Mouse (Mus musculus): ENCODE data around the gene Retn. TPM values are rescaled to one million over a fixed set of nuclear protein-coding genes. Genes with fewer than 3 reads are reported as not detected.

Retn gene
- polyA plus RNA-seq, 1 experiment from 2014 or later: not detected

DNA sequence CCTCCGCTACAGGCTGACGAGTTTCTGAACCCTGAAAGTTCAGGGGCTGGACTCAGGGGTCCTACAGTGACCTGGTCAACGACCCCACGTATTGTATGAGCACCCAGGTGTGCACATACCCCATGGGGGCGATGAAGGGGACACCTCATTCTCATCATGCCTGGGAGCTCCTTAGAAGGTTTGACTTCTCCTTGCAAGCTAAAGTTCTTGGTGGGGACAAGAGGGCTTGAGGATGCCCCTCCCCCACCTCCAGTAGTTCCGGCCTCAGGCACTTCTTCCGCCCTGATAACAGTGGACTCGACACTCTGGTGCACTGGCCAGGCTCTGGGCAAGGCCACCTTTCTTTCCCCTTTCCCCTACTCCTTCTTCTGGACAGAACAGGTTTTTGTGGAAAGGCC is 24.1 kb upstream of the Retn start:
- no peak for ATAC-seq (ENCODE audit: insufficient number of reproducible peaks, insufficient read depth, low FRiP score, low TSS enrichment, low read depth)
- H3K4me2 ChIP-seq: peak overlapping the region; percentile 76
- H3K9ac ChIP-seq: peak overlapping the region; percentile 72
- H3K36me3 ChIP-seq: no peaks in the 10 kb centered on the region
- H3K9me3 ChIP-seq: no peaks in the 10 kb centered on the region
- 18% methylated on average over 8 of the region's 8 CpGs for WGBS
- H3K4me3 ChIP-seq: peak overlapping the region; percentile 56
- no peak overlapping the region for H3K27ac ChIP-seq
- peaks cover 31% of the 10 kb centered on the region for H3K27me3 ChIP-seq
- peaks cover 7% of the 10 kb centered on the region; the same call in 1 of the 2 replicates for H3K4me1 ChIP-seq

DNA sequence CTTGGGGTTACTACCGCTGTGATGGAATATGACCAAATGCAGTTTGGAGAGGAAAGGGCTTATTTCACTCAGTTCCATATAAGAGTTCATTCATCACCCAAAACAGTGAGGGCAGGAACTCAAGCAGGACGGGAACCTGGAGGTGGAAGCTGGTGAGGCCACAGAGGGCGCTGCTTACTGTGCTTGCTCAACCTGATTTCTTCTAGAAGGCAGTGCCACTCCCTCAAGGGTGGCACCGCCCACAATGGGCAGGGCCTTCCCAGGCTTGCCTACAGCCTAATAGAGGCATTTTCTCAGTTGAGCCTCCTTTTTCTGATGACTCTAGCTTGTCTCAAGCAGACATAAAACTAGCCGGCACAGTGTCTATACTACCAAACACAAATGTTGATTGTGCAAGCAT is 9.8 kb upstream of the Retn start:
- Histone ChIP-seq H3K9me3 (no peaks in the 10 kb centered on the region), H3K27ac (no peak overlapping the region), H3K4me3 (no peak overlapping the region), H3K4me2 (no peak overlapping the region), H3K36me3 (0 out of 2 replicates have a peak, but pooled peaks cover 3% of the 10 kb centered on the region), H3K4me1 (no peaks in the 10 kb centered on the region), H3K9ac (no peak overlapping the region), H3K27me3 (no peaks in the 10 kb centered on the region)
- WGBS: 23% methylated on average over 5 of the region's 5 CpGs
- no peak for ATAC-seq (ENCODE audit: insufficient number of reproducible peaks, insufficient read depth, low FRiP score, low TSS enrichment, low read depth)

DNA sequence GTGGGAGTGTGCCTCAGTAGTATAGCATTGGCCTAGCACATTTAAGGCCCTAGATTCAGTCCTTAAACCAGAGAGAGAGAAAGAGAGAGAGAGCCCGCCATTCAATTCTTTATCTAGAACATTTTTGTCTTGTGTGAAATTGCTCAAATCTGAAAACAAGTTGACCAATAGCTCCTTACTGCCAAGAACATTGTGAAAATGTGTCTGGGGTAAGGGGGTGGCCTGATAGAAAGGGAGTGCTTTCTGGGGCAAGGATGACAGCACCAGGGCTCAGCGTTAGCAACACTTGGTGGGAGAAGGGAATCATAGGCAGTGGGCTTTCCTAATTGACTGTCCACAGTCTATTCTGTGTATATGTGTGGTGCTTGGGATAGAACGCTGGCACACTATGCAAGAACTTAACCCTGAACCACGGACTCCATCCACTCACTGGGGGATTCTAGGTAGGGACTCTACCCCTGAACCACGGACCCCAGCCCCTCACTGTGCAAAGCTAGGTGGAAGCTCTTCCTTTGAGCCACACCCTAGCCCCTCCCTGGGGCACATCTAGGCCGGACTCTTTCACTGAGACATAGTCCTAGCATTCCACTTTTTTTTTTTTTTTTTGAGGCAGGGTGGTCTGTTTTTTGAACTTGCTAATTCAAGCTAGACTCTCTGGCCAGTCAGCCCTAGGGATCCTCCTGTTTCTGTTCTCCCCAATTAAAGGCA is 8.6 kb upstream of the Retn start:
- Histone ChIP-seq H3K9me3 (no peaks in the 10 kb centered on the region), H3K4me3 (no peak overlapping the region), H3K4me2 (no peak overlapping the region), H3K4me1 (no peaks in the 10 kb centered on the region), H3K36me3 (no peaks in the 10 kb centered on the region), H3K9ac (no peak overlapping the region), H3K27ac (no peak overlapping the region), H3K27me3 (no peaks in the 10 kb centered on the region)
- WGBS: 79% methylated on average over 6 of the region's 6 CpGs
- no peak for ATAC-seq (ENCODE audit: insufficient number of reproducible peaks, insufficient read depth, low FRiP score, low TSS enrichment, low read depth)

DNA sequence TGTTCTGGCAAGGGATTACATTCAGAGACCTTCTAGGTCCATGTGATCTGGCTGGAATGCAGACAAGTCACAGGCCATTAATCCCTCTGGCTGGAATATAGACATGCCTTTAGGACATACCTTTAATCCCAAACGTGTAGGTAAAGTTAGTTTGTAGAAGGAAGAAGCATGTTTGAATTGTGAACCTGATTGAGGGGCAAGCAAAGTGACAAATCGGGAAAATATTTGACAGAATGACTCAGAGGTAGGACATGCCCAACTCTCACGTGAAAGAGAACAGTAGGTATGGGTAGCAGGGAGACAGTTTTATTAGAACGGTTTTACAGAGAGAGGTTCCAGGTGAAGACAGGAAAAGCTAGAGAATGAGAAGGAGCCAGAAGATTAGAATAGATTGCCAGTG is 8.0 kb upstream of the Retn start:
- no peak overlapping the region for H3K27ac ChIP-seq
- H3K36me3 ChIP-seq: no peaks in the 10 kb centered on the region
- H3K4me1 ChIP-seq: no peaks in the 10 kb centered on the region
- no peak overlapping the region for H3K9ac ChIP-seq
- H3K4me3 ChIP-seq: no peak overlapping the region
- H3K4me2 ChIP-seq: no peak overlapping the region
- 70% methylated on average over 4 of the region's 4 CpGs for WGBS
- no peaks in the 10 kb centered on the region for H3K27me3 ChIP-seq
- ATAC-seq (ENCODE audit: insufficient number of reproducible peaks, insufficient read depth, low FRiP score, low TSS enrichment, low read depth): no peak
- H3K9me3 ChIP-seq: no peaks in the 10 kb centered on the region

DNA sequence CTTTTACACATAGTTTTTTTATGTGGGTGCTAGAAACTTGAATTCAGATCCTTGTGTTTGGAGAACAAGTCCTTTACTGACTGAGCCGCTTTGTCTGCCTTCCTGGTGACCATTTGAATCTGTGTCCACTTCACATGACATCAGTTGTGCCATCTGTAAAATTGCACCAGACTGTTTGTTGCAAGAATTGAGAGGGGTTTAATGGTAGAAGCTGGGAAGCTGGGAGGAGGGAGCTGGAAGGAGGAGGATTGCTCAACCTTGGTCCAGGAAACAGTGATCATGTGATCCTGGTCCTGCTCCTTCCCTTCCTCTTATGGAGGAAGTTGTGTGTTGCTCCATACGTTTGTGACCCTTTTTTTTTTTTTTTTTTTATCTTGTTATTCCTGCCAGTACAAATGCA is 7.3 kb upstream of the Retn start:
- no peak for ATAC-seq (ENCODE audit: insufficient number of reproducible peaks, insufficient read depth, low FRiP score, low TSS enrichment, low read depth)
- WGBS: 67% methylated on average over 2 of the region's 2 CpGs
- no peak overlapping the region for H3K27ac ChIP-seq
- no peak overlapping the region for H3K4me3 ChIP-seq
- H3K36me3 ChIP-seq: no peaks in the 10 kb centered on the region
- no peaks in the 10 kb centered on the region for H3K27me3 ChIP-seq
- no peaks in the 10 kb centered on the region for H3K4me1 ChIP-seq
- no peak overlapping the region for H3K9ac ChIP-seq
- H3K4me2 ChIP-seq: no peak overlapping the region
- H3K9me3 ChIP-seq: no peaks in the 10 kb centered on the region

DNA sequence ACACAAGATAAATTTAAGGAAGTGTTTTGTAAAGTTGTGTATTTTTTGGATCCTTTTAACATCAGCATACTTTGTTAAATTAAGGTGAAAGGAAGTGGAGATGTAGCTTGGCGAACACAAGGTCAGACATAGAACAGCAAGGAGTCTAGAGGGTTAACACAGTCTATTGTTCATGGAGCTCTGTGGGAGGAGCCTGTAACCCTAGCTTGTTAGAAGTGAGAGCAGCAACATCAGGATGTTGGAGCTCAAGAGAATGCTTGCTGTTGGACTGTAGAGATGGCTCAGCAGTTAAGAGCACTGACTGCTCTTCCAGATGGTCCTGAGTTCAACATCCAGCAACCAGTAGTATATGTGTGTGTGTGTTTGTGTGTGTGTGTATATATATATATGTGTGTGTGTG is 6.6 kb upstream of the Retn start:
- no peaks in the 10 kb centered on the region for H3K9me3 ChIP-seq
- H3K4me2 ChIP-seq: no peak overlapping the region
- H3K9ac ChIP-seq: no peak overlapping the region
- no peak overlapping the region for H3K27ac ChIP-seq
- peak; percentile 22; the same call in 1 of the 2 replicates for ATAC-seq (ENCODE audit: insufficient number of reproducible peaks, insufficient read depth, low FRiP score, low TSS enrichment, low read depth)
- H3K27me3 ChIP-seq: no peaks in the 10 kb centered on the region
- no peaks in the 10 kb centered on the region for H3K36me3 ChIP-seq
- H3K4me1 ChIP-seq: no peaks in the 10 kb centered on the region
- 41% methylated on average over 1 of the region's 1 CpGs for WGBS
- no peak overlapping the region for H3K4me3 ChIP-seq

DNA sequence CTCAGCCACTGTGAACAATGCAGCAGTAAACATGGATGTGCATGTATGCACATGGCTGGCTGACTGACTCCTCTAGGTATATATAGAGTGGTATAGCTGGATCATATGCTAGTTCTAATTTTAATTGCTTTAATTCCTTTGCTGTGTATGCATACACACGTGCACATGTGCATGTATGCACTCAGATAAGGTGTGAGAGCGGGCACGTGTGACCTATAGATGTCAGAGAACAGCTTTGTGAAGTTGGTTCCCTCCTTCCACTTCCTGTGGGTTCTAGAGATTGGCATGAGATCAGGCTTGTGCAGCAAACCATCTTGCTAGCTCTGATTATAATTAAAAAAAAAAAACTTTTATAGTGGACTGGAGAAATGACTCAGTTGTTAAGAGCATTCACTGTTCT is 2.7 kb upstream of the Retn start:
- H3K27ac ChIP-seq: no peak overlapping the region
- no peak overlapping the region for H3K4me3 ChIP-seq
- 69% methylated on average over 3 of the region's 3 CpGs for WGBS
- H3K9me3 ChIP-seq: no peaks in the 10 kb centered on the region
- H3K9ac ChIP-seq: no peak overlapping the region
- no peak for ATAC-seq (ENCODE audit: insufficient number of reproducible peaks, insufficient read depth, low FRiP score, low TSS enrichment, low read depth)
- no peaks in the 10 kb centered on the region for H3K36me3 ChIP-seq
- H3K4me1 ChIP-seq: peaks cover 5% of the 10 kb centered on the region; the same call in 1 of the 2 replicates
- no peaks in the 10 kb centered on the region for H3K27me3 ChIP-seq
- H3K4me2 ChIP-seq: no peak overlapping the region

DNA sequence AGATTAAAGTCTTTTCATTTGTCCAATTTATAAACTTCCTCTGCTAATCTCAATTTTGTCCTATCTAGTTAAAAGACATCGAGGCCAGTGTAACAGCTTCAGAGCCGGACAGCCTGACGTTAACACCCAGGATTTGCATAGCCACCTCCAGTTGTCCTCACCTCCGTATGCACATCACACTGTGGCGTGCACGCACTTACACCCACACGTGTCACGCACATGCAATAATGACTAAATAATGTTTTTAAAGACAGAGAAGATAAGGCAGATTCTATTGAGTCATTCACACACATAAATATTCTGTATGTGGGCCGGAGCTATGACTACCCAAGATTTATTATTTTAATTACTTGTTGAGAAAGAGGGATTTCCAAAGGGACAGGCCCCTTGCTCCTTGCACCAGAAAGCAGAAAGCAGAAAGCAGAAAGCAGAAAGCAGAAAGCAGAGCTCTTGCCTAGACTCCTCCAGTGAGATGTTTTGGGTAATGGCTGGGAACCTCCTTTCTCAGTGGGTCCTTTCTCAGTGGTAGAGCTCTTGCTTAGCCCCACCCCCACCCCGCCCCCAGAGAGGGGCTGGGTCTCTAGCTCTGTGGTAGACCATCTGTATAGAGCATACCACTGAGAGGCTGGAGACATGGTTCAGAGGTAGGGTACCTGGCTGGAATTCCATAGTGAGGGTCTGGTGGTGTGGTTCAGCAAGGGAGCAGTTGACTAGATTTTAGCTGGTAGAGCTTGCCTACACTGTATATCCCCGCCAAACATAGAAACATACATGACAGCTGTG is 653 bp upstream of the Retn start:
- Histone ChIP-seq H3K9ac (no peak overlapping the region), H3K36me3 (no peaks in the 10 kb centered on the region), H3K4me2 (no peak overlapping the region), H3K9me3 (no peaks in the 10 kb centered on the region), H3K27ac (no peak overlapping the region), H3K4me3 (no peak overlapping the region), H3K4me1 (peaks cover 5% of the 10 kb centered on the region; the same call in 1 of the 2 replicates), H3K27me3 (no peaks in the 10 kb centered on the region)
- 76% methylated on average over 11 of the region's 11 CpGs for WGBS
- no peak for ATAC-seq (ENCODE audit: insufficient number of reproducible peaks, insufficient read depth, low FRiP score, low TSS enrichment, low read depth)

DNA sequence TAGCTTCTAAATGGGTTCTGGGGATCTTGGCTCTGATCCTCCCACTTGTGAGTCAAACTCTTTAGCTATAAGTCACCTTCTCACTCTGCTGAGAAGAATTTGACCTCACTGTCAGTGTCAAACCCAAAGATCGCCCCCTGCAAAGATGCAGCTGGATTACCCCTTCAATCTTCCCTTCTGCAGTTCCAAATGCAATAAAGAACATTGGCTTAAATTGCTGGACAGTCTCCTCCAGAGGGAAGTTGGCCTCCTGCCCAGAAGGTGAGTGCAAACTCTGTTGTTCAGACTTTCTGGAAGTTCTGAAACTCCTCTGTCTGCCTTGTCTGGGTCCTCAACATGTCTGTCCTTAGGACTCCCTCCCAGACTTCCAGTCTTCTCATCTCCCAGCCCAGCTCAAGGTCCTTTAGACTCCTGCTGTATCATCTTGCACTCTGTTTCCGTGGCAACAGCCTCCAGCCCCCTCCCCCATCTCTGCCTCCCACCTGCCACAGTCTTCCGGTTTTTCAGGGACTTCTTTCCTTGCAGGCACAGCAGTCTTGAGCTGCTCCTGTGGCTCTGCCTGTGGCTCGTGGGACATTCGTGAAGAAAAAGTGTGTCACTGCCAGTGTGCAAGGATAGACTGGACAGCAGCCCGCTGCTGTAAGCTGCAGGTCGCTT is 1.3 kb downstream of the Retn start:
- 0 out of 2 replicates have a peak, but pooled peaks have one; percentile 29 for ATAC-seq (ENCODE audit: insufficient number of reproducible peaks, insufficient read depth, low FRiP score, low TSS enrichment, low read depth)
- WGBS: 16% methylated on average over 7 of the region's 7 CpGs
- no peak overlapping the region for H3K4me3 ChIP-seq
- no peak overlapping the region for H3K27ac ChIP-seq
- no peak overlapping the region for H3K9ac ChIP-seq
- H3K4me1 ChIP-seq: peaks cover 5% of the 10 kb centered on the region; the same call in 1 of the 2 replicates
- H3K36me3 ChIP-seq: no peaks in the 10 kb centered on the region
- H3K27me3 ChIP-seq: no peaks in the 10 kb centered on the region
- H3K4me2 ChIP-seq: no peak overlapping the region
- no peaks in the 10 kb centered on the region for H3K9me3 ChIP-seq

DNA sequence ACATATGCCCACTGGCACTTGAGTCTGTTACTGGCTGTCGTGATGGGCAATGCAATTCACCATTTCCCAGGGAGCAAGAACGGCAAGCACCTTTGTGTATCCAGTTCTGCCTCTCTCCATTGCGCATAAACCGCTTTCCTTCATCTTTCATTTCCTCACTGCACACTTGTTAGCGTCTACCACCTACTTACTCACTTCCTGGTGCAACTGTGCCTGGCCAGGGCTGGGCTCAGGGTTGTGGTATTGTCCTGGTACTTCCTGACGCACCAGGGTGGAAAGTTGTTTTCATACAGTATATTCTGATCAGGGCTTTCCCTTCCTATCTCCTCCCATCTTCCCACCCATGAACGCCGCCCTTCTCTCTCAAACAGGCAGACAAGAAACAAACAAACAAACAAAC is 5.3 kb downstream of the Retn start:
- WGBS: 79% methylated on average over 8 of the region's 8 CpGs
- Histone ChIP-seq H3K4me1 (peaks cover 5% of the 10 kb centered on the region; the same call in 1 of the 2 replicates), H3K27ac (no peak overlapping the region), H3K27me3 (no peaks in the 10 kb centered on the region), H3K9me3 (no peaks in the 10 kb centered on the region), H3K4me2 (no peak overlapping the region), H3K9ac (no peak overlapping the region), H3K36me3 (no peaks in the 10 kb centered on the region), H3K4me3 (no peak overlapping the region)
- ATAC-seq (ENCODE audit: insufficient number of reproducible peaks, insufficient read depth, low FRiP score, low TSS enrichment, low read depth): no peak

DNA sequence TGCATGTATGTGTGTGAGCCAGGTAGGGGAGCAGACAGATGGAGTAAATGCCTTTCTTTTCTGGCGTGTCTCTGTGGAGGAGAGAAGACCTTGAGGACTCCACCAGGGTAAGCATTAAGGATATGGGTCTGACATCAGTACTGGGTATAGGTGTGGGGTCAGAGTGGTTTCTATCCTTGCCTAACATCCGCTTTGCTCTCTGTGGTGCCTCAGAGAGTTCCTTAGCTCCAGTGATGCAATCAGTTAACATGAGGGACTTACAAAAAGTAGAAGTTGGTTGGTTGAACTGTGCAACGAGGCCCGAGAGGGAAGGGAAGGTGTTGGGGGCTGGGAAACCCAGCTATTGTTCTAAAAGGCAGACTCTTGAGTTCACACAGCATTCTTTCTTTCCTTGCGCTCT is 8.8 kb downstream of the Retn start:
- no peaks in the 10 kb centered on the region for H3K27me3 ChIP-seq
- no peak for ATAC-seq (ENCODE audit: insufficient number of reproducible peaks, insufficient read depth, low FRiP score, low TSS enrichment, low read depth)
- 64% methylated on average over 5 of the region's 5 CpGs for WGBS

More for the DNA sequence above, 8.8 kb downstream of the Retn start:
- no peaks in the 10 kb centered on the region for H3K36me3 ChIP-seq
- no peaks in the 10 kb centered on the region for H3K9me3 ChIP-seq
- no peak overlapping the region for H3K27ac ChIP-seq
- H3K9ac ChIP-seq: no peak overlapping the region
- H3K4me1 ChIP-seq: no peaks in the 10 kb centered on the region
- H3K4me2 ChIP-seq: no peak overlapping the region
- no peak overlapping the region for H3K4me3 ChIP-seq
